Mouse (Mus musculus): ENCODE results near the gene Gm42742. TPM values are rescaled to one million over a fixed set of nuclear protein-coding genes. Genes with fewer than 3 reads are reported as not detected.

Gm42742 gene
- polyA plus RNA-seq, 1 experiment: 19.8 TPM

DNA sequence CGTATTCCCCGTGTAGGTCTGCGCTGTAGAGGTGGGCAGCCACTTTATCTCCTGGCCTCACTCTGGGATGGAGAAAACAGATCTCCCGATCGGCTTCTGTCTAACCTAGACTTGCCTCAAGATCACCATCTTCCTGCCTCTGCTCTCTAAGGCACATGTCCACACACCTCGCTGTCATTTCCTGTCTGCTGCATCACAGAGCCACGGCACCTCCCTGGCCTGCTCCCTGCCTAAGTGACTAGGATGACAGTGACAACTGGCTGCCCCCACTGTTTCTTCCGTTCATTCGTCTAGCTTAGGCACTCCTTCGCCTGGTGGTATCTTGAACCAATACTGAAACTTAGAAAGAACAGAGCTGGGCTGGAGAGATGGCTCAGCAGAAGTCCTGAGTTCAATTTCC, 21.3 kb downstream of the Gm42742 start:
- DNase-seq (ENCODE audit: low read depth): no peak

DNA sequence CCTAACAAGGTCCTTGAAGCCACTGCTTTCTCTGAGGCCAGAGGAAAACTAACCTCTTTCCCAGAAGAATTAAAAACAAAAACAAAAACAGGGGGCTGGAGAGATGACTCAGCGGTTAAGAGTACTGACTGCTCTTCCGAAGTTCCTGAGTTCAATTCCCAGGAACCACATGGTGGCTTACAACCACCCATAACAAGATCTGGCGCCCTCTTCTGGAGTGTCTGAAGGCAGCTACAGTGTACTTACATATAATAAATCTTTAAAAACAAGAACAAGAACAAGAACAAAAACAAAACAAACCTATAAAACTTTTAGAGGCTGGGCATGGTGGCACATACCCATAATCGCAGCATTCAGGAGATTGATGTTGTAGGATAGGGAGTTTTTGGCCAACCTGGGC, 24.4 kb downstream of the Gm42742 start:
- DNase-seq (ENCODE audit: low read depth): no peak

DNA sequence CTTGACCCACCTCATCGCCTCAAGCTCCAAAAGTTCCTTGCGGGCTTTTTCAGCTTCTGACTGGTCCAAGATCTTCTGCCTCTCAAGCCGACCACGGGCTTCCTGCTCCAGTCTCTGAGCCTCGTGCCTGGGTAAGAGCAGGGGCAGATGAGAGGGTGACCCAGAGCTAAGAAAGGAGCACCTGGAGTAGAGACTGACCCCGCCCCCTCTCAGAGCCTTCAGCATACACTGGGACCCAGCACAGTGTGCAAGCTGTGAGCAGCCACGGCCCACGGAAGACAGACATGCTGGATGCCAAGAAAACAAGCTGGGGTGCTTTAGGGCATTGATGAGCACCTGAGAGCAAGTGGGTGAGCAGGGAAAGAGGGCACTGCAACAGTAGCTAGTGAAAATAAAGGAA, 32.1 kb downstream of the Gm42742 start:
- DNase-seq (ENCODE audit: low read depth): no peak

DNA sequence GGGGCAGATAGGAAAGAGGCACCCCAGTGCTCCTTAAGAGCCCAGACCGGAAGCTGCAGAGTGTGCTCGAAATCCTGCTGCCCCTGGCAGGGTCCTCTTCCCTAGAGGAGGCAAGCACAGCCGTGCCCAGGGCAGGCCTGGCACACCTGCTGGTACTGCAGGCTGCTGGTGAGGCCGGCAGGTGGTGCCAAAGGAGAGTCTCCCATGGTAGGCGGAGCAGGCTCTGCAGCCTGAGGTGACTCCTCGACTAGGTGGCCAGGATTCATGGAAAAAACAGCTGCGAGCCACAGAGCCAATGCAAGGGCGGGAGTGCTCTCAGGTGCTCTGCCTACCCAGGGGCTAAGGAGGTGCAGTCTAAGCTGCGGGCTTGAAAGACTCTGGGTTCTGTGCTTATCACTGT, 34.6 kb downstream of the Gm42742 start:
- DNase-seq (ENCODE audit: low read depth): no peak

DNA sequence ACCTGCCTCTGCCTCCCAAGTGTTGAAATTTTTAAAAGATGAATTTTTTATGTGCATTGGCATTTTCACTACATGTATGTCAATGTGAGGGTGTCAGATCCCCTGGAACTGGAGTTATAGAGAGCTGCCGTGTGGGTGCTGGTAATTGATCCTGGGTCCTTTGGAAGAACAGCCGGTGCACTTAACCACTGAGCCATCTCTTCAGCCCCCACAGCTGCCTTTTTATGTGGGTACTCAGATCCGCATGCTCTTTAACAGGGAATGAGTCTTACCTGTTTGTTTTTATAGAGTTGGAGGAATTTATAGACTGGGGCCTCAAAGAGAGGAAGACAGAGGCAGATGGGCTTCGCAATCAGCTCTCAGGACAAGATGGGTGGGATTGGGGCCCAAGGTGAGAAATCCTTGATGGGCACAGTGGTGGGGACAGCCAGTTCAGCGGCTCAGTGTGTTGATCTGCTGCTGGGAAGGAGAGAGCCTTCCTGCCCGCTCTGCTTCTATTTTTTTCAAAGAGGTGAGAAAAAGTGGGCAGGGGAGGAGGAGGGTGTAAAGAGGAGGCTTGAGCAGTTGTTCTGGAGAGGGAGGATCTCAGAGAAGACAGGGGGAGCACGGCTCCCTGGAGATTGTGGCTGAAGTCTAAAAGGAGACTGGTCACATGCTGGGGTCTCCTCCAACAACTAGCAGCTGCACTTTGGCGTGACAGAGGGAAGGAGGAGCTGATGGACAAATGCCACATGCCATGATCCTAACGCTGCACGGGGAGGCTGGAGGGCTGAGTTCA, 36.0 kb downstream of the Gm42742 start:
- DNase-seq (ENCODE audit: low read depth): no peak

DNA sequence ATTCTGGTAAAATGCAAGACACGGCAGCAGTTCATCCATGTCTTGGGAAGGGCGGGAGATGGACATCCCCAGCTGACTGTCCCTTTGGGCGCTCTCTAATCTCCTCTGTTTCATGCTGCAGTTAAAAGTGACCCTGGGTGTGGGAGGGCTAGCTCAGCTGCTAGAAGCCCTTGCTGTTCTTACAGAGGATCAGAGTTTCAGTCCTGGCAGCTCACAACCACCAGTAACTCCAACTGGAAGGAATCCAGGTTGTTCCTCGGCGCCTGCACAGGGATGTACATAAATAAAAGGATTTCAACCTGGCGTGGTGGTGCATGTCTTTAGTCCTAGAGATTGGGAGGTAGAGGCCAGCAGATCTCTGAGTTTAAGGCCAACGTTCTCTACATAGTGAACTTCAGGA, 37.8 kb downstream of the Gm42742 start:
- no peak for DNase-seq (ENCODE audit: low read depth)

DNA sequence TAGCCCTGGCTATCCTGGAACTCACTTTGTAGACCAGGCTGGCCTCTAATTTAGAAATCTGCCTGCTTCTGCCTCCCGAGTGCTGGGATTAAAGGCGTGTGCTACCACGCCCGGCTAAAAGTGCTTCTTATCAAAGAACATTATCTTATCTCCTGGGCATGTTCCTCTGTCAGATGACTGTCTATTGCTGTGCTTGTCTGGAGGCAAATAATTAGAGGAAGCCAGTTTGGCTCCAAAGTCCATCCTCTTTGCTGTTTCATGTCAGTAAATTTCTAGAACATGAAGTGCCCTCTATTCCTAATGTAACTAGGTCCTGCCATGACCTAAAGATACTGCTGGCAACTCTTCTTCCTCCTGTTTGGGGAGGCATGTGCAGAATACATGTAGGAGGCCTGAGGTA, 38.8 kb downstream of the Gm42742 start:
- DNase-seq (ENCODE audit: low read depth): no peak

DNA sequence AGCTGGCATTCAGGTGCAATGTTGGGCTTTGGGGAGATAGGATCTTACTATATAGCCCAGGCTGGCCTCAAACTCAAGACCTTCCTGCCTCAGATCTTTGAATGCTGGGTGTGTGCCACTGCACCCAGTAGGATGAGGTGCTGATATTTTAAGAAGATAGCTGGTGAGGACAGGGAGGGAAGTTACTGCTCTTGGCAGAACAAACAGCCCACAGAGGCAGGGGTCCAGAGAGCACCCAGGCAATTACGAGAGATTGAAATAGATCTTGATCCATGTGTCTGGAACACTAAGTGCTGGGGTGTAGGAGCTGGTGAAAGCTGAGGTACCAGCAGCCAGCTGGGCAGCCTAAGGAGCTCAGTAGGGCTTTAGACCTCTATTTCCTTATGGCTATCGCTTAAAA, 39.3 kb downstream of the Gm42742 start:
- DNase-seq (ENCODE audit: low read depth): no peak

DNA sequence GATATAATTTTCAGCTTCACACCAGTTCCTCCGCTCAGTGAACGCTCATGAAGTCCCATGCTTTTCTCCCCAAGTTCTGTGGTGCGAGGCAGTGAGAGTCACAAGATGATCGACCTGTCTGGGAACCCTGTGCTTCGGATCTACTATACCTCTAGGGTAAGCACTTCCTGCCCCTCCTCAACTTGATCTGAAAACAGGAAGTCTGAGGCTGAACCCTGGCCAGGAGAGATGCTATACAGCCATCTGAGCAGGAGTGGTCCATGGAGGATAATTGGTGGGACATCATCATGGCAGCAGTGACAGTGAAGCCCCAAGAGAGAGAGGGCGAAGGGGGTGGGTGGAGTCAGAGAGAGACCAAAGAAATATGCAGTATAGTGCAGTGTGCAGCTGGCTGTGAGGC, 42.1 kb downstream of the Gm42742 start:
- DNase-seq (ENCODE audit: low read depth): no peak

DNA sequence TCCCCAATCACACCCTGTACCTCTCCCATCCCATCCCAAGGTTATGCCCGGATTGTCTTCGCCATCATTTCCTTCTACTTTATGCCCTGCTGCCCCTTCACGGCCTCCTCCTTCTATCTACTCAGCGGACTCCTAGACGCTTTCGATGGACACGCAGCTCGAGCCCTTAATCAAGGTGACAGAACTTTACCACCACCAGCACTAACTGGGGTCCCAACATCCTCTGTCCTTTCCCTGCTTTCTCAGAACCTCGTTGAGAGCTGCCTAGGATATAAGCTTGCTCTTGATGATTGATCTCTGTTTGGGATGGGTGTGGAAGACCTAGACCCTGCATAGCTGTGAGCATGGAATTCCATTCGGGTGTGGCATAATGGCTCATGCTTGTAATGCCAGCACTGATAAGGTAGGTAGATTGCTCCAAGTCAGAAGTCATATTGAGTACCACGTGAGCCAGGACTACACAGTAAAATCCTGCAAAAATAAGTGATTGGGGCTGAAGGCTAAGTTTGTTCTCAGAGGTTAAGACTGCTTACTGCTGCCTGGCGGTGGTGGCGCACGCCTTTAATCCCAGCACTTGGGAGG, 43.9 kb downstream of the Gm42742 start:
- DNase-seq (ENCODE audit: low read depth): no peak

DNA sequence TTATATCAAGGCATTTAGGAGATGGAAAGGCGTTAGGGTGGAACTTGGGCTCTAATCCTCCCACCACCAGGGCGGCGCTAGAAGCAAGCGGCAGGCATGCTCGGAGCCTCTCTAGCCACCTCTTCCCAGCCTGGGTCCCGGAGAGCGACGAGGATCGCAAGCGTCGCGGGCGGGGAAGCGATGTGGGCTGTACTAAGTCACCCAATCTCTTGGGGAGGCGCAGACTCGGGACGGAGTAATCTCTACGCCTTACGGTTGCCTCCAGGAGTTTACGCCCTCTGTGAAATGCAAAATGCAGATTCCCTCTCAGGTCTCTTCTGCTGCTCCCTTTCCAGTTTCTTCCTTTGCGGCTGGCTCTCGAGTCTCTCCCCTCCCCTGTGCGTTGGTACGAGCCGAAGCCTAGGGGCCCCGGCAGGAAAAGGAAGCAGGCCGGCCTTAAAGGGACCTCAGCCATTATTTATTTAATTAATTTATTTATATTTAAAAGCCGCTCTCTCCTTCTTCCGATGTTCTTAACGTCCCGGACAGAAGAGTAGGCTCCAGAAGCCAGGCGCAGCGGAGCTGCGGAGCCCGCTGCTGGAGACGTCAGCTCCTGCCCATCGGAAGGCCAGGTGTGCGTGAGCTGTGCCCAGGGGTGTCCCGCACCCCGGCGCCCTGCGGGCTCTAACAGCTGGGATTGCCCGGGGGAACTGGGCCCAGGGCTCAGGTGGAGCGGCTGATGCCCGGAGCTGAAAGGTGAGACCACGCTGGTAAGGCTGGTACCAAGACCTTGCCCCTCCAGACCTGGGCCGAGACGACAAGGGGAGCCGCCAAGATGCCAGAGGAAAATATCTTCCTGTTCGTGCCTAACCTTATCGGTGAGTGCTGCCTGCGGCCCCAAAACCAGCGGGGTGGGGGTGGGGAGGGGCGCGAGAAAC, 44.7 kb downstream of the Gm42742 start, which contains the start of gene Cdiptos:
Cdiptos (minus strand) TSS at position 149 of the 917 bp plus-strand sequence.
- no peak for DNase-seq (ENCODE audit: low read depth)

DNA sequence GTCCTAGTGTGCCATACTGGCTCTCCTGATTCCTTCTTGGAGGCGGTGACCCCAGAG, 45.2 kb downstream of the Gm42742 start, which contains the start of gene Cdipt:
Cdipt (plus strand) TSS at position 22 of the 57 bp plus-strand sequence.
- DNase-seq (ENCODE audit: low read depth): no peak

DNA sequence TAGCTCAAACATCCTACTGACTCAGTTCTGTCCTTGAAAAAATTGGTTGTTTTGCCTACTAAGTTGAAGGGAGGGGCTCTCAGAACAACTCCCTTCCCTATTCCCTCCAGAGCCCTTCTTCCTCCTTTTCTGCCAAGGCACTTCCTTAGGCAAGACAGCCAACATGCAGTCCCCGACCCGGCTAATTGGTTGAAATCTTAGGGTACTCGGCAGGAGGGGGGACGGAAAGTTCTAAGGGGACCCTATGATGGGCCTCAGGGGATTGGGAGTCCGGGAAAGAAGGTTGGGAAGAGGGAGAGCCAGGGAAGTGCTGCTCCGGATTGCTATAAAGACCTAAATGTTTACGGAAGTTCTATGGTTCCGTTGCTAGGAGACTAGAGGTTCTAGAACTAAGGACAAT, 45.4 kb downstream of the Gm42742 start:
- no peak for DNase-seq (ENCODE audit: low read depth)

DNA sequence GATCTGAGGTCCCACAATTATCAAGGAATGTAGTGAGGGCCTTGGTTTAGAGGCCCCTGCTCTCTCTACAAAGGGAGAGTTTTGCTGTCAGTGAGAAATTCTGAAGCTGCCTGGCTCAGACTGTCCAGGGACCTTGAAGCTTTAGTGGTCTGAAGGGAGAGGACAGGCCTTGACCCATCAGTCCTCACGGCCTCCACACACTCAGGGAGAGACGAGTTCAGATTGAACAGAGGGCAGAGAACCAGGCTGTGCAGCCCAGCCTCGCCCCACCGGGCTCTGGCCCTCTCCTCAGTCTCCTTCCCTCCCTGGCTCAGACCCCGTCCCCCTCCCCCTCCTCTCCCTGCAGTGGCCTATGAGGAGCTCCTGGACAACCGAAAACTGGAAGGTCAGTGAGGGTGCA, 53.5 kb downstream of the Gm42742 start:
- no peak for DNase-seq (ENCODE audit: low read depth)

DNA sequence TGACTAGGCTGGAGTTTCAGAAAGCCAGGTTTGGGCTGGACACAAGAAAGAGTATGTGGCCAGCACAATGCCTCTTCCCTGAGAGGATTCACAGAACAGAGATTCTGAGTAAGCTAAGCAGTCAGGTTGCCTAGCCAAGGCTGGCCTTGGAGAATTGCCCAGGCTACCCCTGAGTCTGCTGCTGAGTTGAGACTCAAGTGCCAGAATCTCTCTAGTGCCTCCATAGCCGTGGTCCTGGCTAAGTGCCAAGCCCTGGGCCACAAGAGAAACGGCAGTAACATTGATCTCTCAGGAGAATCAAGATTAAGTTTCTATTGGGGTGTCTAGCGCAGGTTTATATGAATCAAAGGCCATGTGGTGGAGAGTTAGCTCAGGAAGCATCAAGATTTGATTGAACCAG, 55.3 kb downstream of the Gm42742 start:
- DNase-seq (ENCODE audit: low read depth): no peak

Other genes starting within 250 kb of the Gm42742 start
- gene Ypel3, start 244.1 kb downstream of the Gm42742 start, polyA plus RNA-seq (2012; rRNA removed): 212 and 269 TPM in 2 replicates
- gene Tbx6, start 239.6 kb downstream of the Gm42742 start, polyA plus RNA-seq (2012; rRNA removed): 1.9 and 2.1 TPM in 2 replicates
- 129 and 161 TPM in 2 replicates for gene Ppp4c, start 228.6 kb downstream of the Gm42742 start, polyA plus RNA-seq (2012; rRNA removed)
- gene Fam57b, start 223.4 kb downstream of the Gm42742 start, polyA plus RNA-seq (2012; rRNA removed): 11.8 and 27.3 TPM in 2 replicates
- gene 4930451I11Rik, start 189.5 kb downstream of the Gm42742 start, polyA plus RNA-seq (2012; rRNA removed): not detected in 2 replicates
- gene Doc2a, start 173.7 kb downstream of the Gm42742 start, polyA plus RNA-seq (2012; rRNA removed): 0.13 TPM in 1 of 2 replicates, not detected in the other
- gene Hirip3, start 159.1 kb downstream of the Gm42742 start, polyA plus RNA-seq (2012; rRNA removed): 3.2 and 6.0 TPM in 2 replicates
- 33.7 and 39.6 TPM in 2 replicates for gene Ino80e, start 158.7 kb downstream of the Gm42742 start, polyA plus RNA-seq (2012; rRNA removed)
- 55.9 and 62.6 TPM in 2 replicates for gene Taok2, start 136.4 kb downstream of the Gm42742 start, polyA plus RNA-seq (2012; rRNA removed)
- 88.1 and 102 TPM in 2 replicates for gene Tmem219, start 98.2 kb downstream of the Gm42742 start, polyA plus RNA-seq (2012; rRNA removed)
- gene Kctd13, start 92.2 kb downstream of the Gm42742 start, polyA plus RNA-seq (2012; rRNA removed): 19.7 and 21.3 TPM in 2 replicates
- gene Asphd1, start 71.5 kb downstream of the Gm42742 start, polyA plus RNA-seq (2012; rRNA removed): 0.26 and 0.32 TPM in 2 replicates
- 2.5 and 2.8 TPM in 2 replicates for gene Sez6l2, start 70.5 kb downstream of the Gm42742 start, polyA plus RNA-seq (2012; rRNA removed)
- 240 and 245 TPM in 2 replicates for gene Cdipt, start 45.2 kb downstream of the Gm42742 start, polyA plus RNA-seq (2012; rRNA removed)
- 5.3 and 8.5 TPM in 2 replicates for gene Cdiptos, start 45.0 kb downstream of the Gm42742 start, polyA plus RNA-seq (2012; rRNA removed)
- 84.9 and 85.3 TPM in 2 replicates for gene Mvp, start 6.5 kb downstream of the Gm42742 start, polyA plus RNA-seq (2012; rRNA removed)
- gene Pagr1b, start 4.6 kb downstream of the Gm42742 start, polyA plus RNA-seq (2012; rRNA removed): 2.4 and 5.3 TPM in 2 replicates
- gene Pagr1a, start 3.7 kb downstream of the Gm42742 start, polyA plus RNA-seq (2012; rRNA removed): 6.9 and 8.0 TPM in 2 replicates
- gene Prrt2, start 114 bp upstream of the Gm42742 start, polyA plus RNA-seq (2012; rRNA removed): 7.3 and 8.9 TPM in 2 replicates
- gene Maz, start 5.9 kb upstream of the Gm42742 start, polyA plus RNA-seq (2012; rRNA removed): 80.5 and 81.9 TPM in 2 replicates
- 1.3 and 2.1 TPM in 2 replicates for gene Kif22, start 21.4 kb upstream of the Gm42742 start, polyA plus RNA-seq (2012; rRNA removed)
- gene Zg16, start 66.2 kb upstream of the Gm42742 start, polyA plus RNA-seq (2012; rRNA removed): 0.86 and 1.5 TPM in 2 replicates
- gene AI467606, start 70.3 kb upstream of the Gm42742 start, polyA plus RNA-seq (2012; rRNA removed): 14.8 and 17.4 TPM in 2 replicates
- 1.7 and 2.1 TPM in 2 replicates for gene Qprt, start 101.1 kb upstream of the Gm42742 start, polyA plus RNA-seq (2012; rRNA removed)
- 1.4 and 1.6 TPM in 2 replicates for gene Spn, start 116.7 kb upstream of the Gm42742 start, polyA plus RNA-seq (2012; rRNA removed)
- gene Cd2bp2, start 175.0 kb upstream of the Gm42742 start, polyA plus RNA-seq (2012; rRNA removed): 29.3 and 32.5 TPM in 2 replicates
- 28.2 and 33.0 TPM in 2 replicates for gene Tbc1d10b, start 187.4 kb upstream of the Gm42742 start, polyA plus RNA-seq (2012; rRNA removed)
- 1.3 and 7.6 TPM in 2 replicates for gene Mylpf, start 187.8 kb upstream of the Gm42742 start, polyA plus RNA-seq (2012; rRNA removed)
- 13.4 and 14.2 TPM in 2 replicates for gene Zfp553, start 212.0 kb upstream of the Gm42742 start, polyA plus RNA-seq (2012; rRNA removed)
- 8.3 and 9.3 TPM in 2 replicates for gene Sept1, start 212.0 kb upstream of the Gm42742 start, polyA plus RNA-seq (2012; rRNA removed)
- gene Zfp771, start 223.2 kb upstream of the Gm42742 start, polyA plus RNA-seq (2012; rRNA removed): 89.7 and 105 TPM in 2 replicates
- 40.9 and 52.0 TPM in 2 replicates for gene Dctpp1, start 239.6 kb upstream of the Gm42742 start, polyA plus RNA-seq (2012; rRNA removed)

Data from gonadal fat pad, adult 2 months (tissue).